Mouse (Mus musculus): ENCODE measurements around the gene Inca1. TPM values are rescaled to one million over a fixed set of nuclear protein-coding genes. Genes with fewer than 3 reads are reported as not detected.

The Inca1 gene
- total and polyA plus RNA-seq, 3 experiments: 8.2 to 15.8 (median 15.7) TPM

- no peak for DNase-seq
Observed at GRCm38 (mm10) chr11:70701984-70702733, 2.2 kb upstream of the Inca1 start.

DNA sequence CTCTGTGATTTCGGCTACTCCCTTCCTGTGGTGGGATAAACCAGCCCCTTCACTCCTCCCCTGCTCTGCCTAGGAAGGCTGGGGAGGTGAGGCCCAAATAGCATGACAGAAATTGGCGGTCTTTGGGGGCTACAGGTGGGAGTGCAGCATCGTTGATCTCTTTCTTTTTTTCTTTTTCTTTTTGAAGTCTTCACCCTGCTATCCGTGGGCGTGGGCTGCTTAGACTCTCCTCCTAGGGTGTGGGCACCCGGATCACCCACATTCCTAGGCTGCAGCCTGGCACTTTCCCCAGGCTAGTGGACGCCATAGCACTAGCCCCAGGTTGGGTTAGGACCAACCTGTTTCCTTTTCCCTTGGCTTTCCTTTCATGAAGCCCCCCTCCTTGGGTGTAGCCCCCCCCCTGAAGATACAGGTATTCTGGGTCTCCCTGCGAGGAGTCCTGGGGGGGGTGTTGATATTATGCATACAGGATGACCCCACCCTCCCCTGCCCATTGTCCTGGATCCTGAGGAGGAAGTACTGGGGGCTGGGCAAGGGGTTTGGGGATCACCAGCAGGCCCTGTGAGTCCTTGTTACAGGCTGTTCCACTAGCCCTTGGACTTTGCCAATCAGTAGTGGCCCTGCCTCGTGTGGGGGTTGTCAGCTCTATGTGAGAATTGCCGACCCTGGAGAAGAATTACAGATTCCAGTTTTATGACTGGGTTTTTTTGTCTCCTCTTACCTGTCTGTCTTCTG, 1.4 kb upstream of the Inca1 start:
- DNase-seq: no peak

GRCm38 (mm10) chr11:70700613-70701012, 658 bp upstream of the Inca1 start:
- peak; percentile 87 for DNase-seq

- DNase-seq: peak; percentile 51
Observed at GRCm38 (mm10) chr11:70699051-70699450, 904 bp downstream of the Inca1 start.

- DNase-seq: no peak
Observed at GRCm38 (mm10) chr11:70697376-70697775, 2.6 kb downstream of the Inca1 start.

GRCm38 (mm10) chr11:70693504-70693903, 6.5 kb downstream of the Inca1 start:
- DNase-seq: no peak

DNA sequence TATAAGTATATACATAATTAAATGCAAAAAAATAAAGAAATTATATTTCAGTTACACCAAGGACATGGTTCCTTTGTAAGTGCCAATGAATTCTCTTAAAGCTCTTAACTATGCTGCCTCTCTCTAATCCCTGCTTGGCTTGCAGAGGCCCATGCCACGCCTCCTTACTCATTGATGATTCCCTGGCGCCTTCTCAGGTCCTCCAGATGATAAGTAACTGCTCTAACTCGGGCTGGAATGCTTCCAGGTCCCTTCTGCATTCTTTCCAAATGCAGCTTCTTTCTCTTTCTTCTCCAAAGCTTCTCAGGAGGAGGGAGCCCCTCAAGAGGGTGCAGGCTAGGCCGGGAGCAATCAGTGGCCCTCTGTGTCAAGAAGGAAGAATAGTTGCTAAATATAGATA, 10.4 kb downstream of the Inca1 start:
- no peak for DNase-seq

DNA sequence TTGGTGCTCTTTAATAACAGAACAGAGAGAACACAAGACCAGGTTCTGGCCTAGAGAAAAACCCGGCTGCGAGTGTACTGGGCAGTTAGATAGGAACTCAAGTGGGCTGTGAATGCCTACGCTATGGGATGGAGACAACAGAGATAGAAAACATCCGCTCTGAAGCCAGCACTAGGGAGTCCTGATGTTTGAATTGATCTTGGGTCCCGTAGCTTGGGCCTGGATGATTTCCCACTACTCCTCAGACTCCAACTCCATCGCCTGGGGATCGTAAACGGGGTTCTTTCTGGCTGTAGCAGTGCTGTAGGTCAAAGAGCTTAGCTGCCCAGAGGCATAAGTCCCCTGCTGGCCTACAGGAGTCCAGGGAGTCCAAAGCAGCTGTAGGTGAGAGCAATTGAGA, 11.6 kb downstream of the Inca1 start:
- peak; percentile 35 for DNase-seq

GRCm38 (mm10) chr11:70687601-70688199, 12.3 kb downstream of the Inca1 start, which contains the start of gene Camta2:
Gene Camta2, minus strand, starts transcription at chr11:70688105.
- DNase-seq: peak; percentile 93

DNA sequence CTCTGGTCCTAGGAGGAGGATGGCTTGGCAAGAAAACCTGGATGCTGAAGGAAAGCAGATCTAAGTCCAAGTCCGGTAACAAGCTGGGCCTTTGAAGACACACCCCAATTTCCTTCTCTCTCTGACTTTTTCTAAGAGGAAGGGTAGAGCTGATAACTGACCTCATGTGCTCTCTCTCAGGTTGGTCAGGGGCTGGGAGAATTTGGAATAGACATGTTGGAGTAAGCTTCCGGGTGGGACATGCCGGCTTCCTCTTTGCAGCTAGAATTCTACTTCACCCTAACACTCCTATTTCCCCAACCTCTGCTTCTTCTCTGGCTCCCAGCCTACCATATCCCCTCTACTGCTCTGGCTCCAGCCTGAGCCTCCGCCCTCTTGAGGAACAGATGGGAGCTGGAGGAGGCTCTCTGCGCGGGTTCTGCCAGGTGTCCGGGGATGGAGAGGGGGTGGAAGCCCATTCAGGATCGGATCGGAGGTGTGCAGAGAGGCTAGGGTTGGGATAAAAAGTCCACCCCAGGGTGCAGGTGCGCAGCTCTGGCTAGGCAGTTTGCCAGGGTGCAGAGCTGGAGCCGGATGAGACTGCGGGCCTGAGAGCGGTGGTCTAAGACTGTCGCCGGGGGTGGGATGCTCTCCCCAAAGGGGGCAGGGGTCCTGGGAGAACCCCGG, 12.9 kb downstream of the Inca1 start:
- peak; percentile 53 for DNase-seq

DNA sequence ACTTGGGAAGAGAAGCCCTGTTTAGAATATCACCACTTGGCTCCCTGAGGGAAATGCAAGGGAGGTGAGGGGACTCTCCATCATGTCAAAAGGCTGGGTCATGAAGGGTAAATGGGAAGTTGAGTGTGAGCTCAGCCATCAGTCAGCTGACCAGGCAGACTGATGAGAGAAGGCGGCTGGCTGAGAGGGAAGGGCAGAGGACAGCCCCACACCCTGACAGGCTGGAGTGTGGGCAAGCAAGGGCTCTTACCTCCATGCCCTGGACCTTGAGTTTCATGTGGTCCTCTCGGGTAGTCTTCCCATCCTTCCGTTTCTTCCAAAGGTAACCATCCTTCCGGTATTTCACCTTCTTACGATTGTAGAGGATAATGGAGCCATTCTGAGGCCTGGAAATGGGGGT, 16.3 kb downstream of the Inca1 start:
- DNase-seq: no peak

- DNase-seq: no peak
Observed at GRCm38 (mm10) chr11:70681897-70682581, 17.9 kb downstream of the Inca1 start.

DNA sequence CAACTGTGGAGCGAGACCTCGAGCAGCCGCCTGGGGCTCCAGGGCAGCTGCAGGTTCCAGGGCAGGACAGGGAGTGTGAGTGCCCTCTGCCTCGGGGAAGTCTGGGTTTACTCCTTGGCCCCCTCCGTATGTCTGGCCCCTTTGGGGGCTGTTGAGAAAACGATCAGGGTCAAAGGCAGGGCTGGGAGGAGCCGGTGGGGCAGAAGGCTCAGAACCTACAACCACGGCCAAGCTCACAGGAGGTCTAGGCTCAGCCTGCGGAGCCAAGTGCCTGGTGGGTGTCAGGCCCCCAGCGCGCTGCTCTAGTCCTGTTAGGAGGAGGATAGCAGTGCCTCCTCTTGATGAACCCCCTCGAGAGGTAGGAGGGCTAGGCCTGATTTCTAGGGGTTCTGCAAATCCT, 18.8 kb downstream of the Inca1 start:
- no peak for DNase-seq

- DNase-seq: no peak
Observed at GRCm38 (mm10) chr11:70679894-70680293, 20.1 kb downstream of the Inca1 start.

GRCm38 (mm10) chr11:70679361-70679760, 20.6 kb downstream of the Inca1 start:
- DNase-seq: no peak

- no peak for DNase-seq
Observed at GRCm38 (mm10) chr11:70678576-70678975, 21.4 kb downstream of the Inca1 start.

DNA sequence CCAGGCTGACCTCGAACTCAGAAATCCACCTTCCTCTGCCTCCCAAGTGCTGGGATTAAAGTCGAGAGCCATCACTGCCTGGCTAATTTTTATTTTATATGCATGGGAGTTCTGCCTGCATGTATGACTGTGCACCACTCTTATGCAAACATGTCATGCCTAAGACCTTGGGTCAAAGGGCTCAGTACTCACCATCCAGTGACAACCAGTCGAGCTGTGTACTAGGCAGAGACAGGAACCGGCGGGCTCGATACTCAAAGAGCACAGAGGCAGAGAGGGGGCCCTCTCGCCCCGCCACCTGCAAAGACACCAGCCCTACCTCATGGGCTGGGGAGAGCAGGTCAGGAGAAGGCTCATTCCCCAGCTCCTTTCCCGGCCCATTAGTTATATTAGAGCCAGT, 21.9 kb downstream of the Inca1 start:
- DNase-seq: no peak

DNA sequence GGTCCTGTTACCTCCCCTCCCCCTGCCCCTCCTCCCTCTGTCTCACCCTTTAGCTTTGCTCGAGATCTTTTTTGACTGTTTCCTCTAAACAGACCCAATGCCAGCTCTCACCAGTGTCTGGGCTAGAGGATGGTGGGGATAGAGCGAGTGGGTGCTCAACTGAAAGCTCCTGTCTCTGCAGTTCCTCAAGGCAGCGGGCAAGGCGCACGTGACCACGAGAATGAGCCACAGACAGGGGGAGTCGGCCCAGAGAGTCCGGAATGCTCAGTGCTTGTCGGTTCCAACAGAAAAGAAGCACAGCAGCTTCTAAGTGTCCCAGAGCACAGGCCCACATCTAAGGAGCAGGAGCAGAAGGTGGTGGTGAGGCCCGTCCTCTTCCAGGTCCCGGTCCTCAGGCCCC, 25.5 kb downstream of the Inca1 start:
- DNase-seq: no peak

- DNase-seq: no peak
Observed at GRCm38 (mm10) chr11:70674014-70674413, 25.9 kb downstream of the Inca1 start.

- peak; percentile 71 for DNase-seq
Observed at GRCm38 (mm10) chr11:70671333-70672047, 28.5 kb downstream of the Inca1 start.

DNA sequence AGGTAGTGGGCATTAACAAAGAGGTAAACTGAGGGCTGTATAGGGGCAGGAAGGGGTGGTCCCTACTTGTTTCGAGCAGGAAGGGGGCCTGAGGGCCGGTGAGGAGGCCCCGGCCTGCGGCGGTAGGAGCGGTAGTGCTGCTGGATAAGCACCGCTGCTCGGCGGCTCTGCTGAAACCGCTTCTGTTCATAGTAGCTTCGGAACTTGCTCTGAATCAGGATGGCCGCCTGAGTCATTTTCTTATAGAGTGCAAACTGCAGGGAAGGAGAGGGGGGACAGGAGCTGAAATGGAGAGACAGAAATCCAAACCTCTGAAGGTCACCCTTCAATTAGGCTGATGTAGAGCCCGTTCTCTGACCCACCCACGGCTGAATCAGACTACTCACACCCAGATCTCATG, 29.5 kb downstream of the Inca1 start:
- peak; percentile 75 for DNase-seq
